Mouse (Mus musculus) ovary, postnatal 36 days (tissue): ENCODE data around the gene Tmem82.

Experiments used
- DNase-seq: peaks from one replicate; pipeline ENCODE4 v3.0.0; 2022; ENCODE audit warnings: low spot score, mixed read lengths

Tmem82 gene

GRCm38 (mm10) chr4:141641353-141641771 lies 22.9 kb upstream of the Tmem82 start:
- DNase-seq, result peak; percentile 41

DNA sequence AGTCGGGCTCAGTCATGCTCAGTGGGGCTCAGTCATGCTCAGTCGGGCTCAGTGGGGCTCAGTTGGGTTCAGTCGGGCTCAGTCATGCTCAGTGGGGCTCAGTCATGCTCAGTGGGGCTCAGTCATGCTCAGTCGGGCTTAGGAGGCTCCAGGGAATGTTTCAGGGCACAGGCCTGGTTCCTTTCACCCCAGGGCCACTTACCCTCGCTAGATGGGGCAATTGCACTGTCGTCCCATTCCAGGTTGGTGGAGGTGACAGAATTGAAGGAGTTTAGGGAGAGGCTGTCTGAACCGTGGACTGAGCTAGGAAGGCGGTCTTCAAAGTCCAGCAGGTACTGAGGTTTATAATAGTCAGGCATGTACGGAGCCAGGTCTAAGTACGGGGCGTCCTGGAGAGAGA lies 21.0 kb upstream of the Tmem82 start:
- no peak for DNase-seq

- no peak for DNase-seq
Measured at GRCm38 (mm10) chr4:141636693-141637092, 18.3 kb upstream of the Tmem82 start.

DNA sequence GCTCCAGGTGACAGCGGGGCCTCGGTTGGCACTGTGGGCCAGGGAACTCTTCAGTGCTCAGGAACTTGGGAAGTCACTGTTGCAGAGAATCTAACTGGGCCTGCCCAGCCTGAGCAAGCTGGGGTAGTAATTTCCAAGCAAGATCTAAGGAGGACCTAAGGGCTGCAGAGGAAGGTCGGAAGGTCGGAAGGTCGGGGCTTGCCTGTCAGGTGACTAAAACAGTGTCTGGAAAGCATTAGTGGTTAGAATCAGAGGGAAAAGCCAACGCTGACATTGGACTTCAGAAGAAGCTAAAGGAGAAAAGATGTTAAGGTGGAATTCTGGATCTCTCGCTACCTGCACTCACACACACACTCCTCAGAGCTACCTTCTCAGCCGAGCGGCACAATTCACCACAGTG lies 17.6 kb upstream of the Tmem82 start:
- no peak for DNase-seq

GRCm38 (mm10) chr4:141632111-141632873 lies 13.9 kb upstream of the Tmem82 start:
- DNase-seq, result no peak

GRCm38 (mm10) chr4:141631250-141631649 lies 12.8 kb upstream of the Tmem82 start:
- no peak for DNase-seq

DNA sequence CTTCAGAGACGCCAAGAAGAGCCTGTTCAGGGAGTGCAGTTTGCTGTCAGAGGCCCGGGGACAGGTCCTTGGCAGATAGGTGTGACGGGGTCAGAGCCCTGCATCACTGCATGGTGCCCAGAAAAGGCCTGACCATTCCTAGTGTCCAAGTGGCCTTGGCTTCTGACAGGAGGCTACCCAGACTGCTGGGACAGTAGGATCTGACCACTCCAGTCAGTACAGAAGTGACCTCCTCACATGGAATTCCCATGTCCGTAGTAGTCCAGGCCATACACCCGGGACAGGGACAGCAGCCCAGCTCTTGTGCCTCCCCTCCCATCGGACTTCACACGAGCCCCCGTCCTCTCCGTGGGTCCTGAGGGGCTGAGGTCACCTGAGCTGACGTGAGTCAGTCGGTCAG lies 11.6 kb upstream of the Tmem82 start:
- DNase-seq, result no peak

DNA sequence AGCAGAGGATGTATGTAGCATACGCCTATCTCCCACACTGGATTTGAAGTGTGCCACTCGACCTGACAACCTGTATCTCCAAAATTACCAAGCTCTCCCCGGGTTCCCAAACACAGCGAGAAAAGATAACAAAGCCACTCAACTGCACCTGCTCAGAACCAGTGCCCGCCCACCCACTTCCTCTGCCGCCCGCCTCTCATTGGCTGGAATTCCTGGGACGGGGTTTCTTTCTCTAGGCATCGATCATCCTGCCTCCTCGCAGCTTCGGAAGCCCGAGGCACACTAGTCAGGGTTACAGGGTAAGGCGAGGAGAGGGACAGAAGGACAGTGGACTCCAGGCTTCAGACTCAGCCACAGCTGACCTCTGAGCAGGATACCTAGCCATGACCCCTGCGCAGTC lies 10.2 kb upstream of the Tmem82 start:
- no peak for DNase-seq

DNA sequence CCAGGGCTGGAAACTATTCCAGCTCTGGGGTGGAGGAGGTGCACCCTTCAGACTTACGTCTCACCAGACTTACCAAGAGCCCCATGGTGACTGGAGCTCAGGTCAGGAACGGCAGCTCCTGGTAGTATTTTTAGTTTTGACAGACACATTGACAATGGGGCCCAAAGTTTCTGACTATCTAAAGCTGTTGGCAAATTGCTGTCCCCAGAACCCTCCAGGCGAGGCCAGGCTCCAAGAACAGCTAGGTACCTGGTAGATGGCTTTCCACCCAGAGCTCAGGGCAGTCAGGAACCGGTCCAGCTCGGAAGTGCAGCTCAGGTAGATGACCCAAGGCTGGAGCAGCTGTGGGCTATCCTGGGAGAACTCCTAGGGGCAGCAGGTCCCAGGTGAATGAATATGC lies 9.1 kb upstream of the Tmem82 start:
- DNase-seq, result no peak

DNA sequence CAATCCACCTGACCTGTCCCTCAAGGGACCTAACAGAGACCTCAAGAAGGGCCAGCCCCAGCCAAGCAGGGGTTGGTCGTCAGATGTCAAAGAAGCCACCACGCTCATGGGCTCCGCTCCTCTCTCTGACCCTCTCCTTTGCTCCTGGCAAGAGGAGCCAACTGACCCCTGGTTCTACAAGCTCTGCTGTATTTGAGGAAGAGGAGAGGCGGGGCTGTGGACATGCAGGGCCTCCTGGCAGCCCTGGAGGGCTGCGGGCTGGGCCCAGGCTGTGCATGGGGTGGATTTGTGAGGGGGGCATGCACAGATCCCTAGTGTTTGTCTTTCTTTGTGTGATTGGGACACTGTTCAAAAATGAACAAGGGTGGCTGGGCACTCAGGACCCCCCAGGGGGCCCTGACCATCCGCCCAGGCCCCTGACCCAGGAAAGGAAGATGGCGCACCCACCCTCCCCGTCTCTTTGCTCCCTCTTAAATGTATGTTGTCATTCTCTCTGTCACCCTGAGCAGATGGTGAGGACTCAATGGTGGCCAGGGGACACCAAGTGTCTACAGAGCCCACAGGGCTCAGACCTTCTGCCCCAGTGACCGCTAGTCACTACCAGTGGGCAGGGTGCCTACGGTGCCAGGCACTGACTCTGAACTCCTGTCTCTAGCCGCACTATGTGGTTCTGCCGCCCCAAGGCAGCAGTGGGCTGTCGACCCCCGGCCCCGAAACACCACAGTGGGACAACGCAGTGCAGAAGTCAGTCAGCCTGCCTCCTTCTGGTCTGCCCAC lies 7.5 kb upstream of the Tmem82 start:
- no peak for DNase-seq

- DNase-seq, result no peak
Measured at GRCm38 (mm10) chr4:141624983-141625773, 6.7 kb upstream of the Tmem82 start.

- DNase-seq, result no peak
Measured at GRCm38 (mm10) chr4:141624134-141624533, 5.7 kb upstream of the Tmem82 start.

- DNase-seq, result peak; percentile 72
Measured at GRCm38 (mm10) chr4:141623666-141624065, 5.2 kb upstream of the Tmem82 start, which contains the start of gene Slc25a34. TSS of gene Slc25a34 (minus strand) at chr4:141623821.

DNA sequence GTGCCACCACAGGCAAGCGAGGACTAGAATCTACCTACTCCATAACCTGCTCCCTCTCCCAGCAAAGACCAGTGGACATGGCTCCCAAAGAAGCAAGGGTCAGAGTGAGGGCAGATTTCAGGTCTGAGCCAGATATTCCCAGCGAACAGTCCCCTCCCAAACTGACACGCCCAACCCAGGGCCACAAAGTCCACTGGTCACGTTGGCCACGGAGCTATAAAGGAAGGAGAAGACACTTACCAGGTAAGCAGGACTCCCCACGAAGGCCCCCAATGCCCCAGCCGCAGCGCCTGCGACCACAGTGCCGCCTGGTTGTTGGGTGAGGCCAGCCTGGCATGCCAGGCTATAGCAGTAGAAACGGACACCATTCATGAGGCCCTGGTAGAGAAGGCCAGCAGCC lies 4.6 kb upstream of the Tmem82 start:
- no peak for DNase-seq

- DNase-seq, result no peak
Measured at GRCm38 (mm10) chr4:141622580-141622979, 4.1 kb upstream of the Tmem82 start.

- no peak for DNase-seq
Measured at GRCm38 (mm10) chr4:141622091-141622490, 3.7 kb upstream of the Tmem82 start.

DNA sequence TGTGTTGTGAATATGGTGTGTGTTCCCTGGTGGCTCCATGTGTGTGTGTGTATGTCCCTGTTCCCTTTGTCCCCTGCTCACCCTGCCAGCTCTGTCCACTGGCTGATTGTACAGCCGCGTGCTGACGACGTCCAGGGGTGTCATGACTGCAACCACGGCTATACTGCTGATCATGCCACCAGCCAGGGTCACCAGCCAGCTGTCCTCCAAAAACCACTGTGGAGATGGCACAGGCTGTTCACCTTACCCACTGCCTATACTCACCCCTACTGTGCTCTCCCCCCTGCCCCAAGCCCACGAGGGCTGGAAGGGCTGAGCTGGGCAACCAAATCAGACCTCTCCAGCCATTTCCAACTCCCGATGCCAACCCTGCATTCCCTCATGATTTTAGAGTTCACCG lies 2.9 kb upstream of the Tmem82 start:
- no peak for DNase-seq

- DNase-seq, result no peak
Measured at GRCm38 (mm10) chr4:141619299-141619883, 958 bp upstream of the Tmem82 start.

GRCm38 (mm10) chr4:141617863-141618564 lies 419 bp downstream of the Tmem82 start:
- DNase-seq, result no peak

- DNase-seq, result peak; percentile 82
Measured at GRCm38 (mm10) chr4:141617299-141617698, 1.1 kb downstream of the Tmem82 start.

- no peak for DNase-seq
Measured at GRCm38 (mm10) chr4:141616811-141617210, 1.6 kb downstream of the Tmem82 start.

GRCm38 (mm10) chr4:141614946-141615345 lies 3.5 kb downstream of the Tmem82 start:
- DNase-seq, result no peak
